Mouse (Mus musculus): ENCODE data around the gene Lyrm1. TPM values are rescaled to one million over a fixed set of nuclear protein-coding genes. Genes with fewer than 3 reads are reported as not detected.
A peak's percentile ranks its signal among the peaks of the same experiment; 100 is the strongest.

Gene Lyrm1
- 3.8 and 3.9 TPM in 2 replicates for polyA plus RNA-seq (2015; fragmentation: Nextera tagmentation; extraction: Ambion mirVana)

GRCm38 (mm10) chr7:119895639-119896512, at the start of gene Lyrm1, which contains the start of gene Dcun1d3:
Gene Lyrm1 (plus strand): TSS chr7:119895861.
Gene Dcun1d3 (minus strand): TSS chr7:119896298.
- DNase-seq = peak; percentile 94
- H3K4me2 ChIP-seq = peak within 1 kb of the TSS; percentile 95
- no peaks in the 10 kb centered on the region for H3K36me3 ChIP-seq
- H3K4me1 ChIP-seq (replicated peaks) = peaks cover 39% of the 10 kb centered on the region
- H3K27ac ChIP-seq = peak within 1 kb of the TSS; percentile 80
- H3K4me3 ChIP-seq (replicated peaks) = peak within 1 kb of the TSS; percentile 77
- peak; percentile 98 for ATAC-seq (ENCODE audit: low read depth)
- under 1% methylated on average over 63 of the region's 63 CpGs for WGBS (ENCODE audit: insufficient replicate concordance)
- H3K27me3 ChIP-seq = no peaks in the 10 kb centered on the region
- H3K9me3 ChIP-seq (replicated peaks) = no peaks in the 10 kb centered on the region
- peak within 1 kb of the TSS; percentile 80 for H3K9ac ChIP-seq

DNA sequence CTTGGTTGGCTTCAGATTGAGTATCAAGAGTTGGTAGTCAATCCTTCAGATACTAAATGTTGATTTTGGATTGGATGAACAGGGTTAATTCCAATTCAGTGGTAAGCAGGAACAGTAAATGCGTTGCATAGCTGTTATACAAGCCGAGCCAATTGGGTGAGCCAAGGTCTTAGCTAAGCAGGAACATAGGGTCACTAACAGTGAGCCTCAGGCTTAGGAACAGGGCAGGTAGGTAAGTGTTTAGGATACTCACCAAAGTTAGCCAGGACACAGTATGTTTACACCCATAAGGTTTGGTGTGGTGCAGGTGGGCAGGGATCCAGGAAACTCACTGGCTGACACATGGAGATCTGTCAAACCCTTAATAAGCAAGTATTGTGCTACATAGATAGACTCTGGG, 48.3 kb upstream of the Lyrm1 start:
- Histone ChIP-seq H3K4me2 (no peak overlapping the region), H3K9ac (no peak overlapping the region), H3K4me3 (replicated peaks) (no peak overlapping the region), H3K4me1 (replicated peaks) (0 out of 2 replicates have a peak, but pooled peaks cover 3% of the 10 kb centered on the region), H3K27me3 (no peaks in the 10 kb centered on the region), H3K27ac (no peak overlapping the region), H3K36me3 (peaks cover 21% of the 10 kb centered on the region), H3K9me3 (replicated peaks) (no peaks in the 10 kb centered on the region)
- WGBS (ENCODE audit: insufficient replicate concordance) = 73% methylated on average over 2 of the region's 2 CpGs
- DNase-seq (no peak), ATAC-seq (ENCODE audit: low read depth) (no peak)

GRCm38 (mm10) chr7:119849096-119849495, 46.6 kb upstream of the Lyrm1 start:
- DNase-seq = peak; percentile 6

DNA sequence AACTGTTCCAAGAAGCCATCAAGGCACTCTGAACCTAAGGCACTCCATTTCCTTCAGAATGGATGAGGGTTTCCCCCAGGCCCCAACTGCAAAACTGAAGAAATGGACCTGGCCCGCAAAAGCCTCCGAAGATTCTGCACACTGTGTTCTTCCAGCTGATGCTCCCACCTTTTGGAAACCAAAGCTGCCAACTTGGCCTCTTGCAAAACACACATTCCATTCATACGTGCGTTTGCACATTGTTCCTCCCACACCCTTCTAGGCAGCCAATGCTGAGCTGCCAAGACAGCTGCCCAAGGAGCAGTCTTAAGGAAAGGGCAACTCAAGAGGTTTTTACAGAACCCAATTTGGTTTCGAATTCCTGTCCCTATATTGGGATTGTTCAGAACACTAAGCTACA, 44.9 kb upstream of the Lyrm1 start:
- H3K9me3 ChIP-seq (replicated peaks) = no peaks in the 10 kb centered on the region
- no peak for DNase-seq
- WGBS (ENCODE audit: insufficient replicate concordance) = 76% methylated on average over 5 of the region's 5 CpGs
- no peak for ATAC-seq (ENCODE audit: low read depth)
- H3K27me3 ChIP-seq = no peaks in the 10 kb centered on the region
- peaks cover 12% of the 10 kb centered on the region for H3K4me1 ChIP-seq (replicated peaks)
- no peak overlapping the region for H3K9ac ChIP-seq
- H3K4me3 ChIP-seq (replicated peaks) = no peak overlapping the region
- H3K36me3 ChIP-seq = peaks cover 20% of the 10 kb centered on the region; the same call in 1 of the 2 replicates
- no peak overlapping the region for H3K27ac ChIP-seq
- no peak overlapping the region for H3K4me2 ChIP-seq

More at GRCm38 (mm10) chr7:119849096-119849495, 46.6 kb upstream of the Lyrm1 start:
- Histone ChIP-seq H3K4me1 (replicated peaks) (peaks cover 4% of the 10 kb centered on the region; the same call in 1 of the 2 replicates), H3K9me3 (replicated peaks) (no peaks in the 10 kb centered on the region), H3K27me3 (no peaks in the 10 kb centered on the region), H3K9ac (no peak overlapping the region), H3K36me3 (peaks cover 23% of the 10 kb centered on the region), H3K4me3 (replicated peaks) (no peak overlapping the region), H3K4me2 (no peak overlapping the region), H3K27ac (no peak overlapping the region)
- ATAC-seq (ENCODE audit: low read depth) = no peak
- 14% methylated on average over 1 of the region's 1 CpGs for WGBS (ENCODE audit: insufficient replicate concordance)

DNA sequence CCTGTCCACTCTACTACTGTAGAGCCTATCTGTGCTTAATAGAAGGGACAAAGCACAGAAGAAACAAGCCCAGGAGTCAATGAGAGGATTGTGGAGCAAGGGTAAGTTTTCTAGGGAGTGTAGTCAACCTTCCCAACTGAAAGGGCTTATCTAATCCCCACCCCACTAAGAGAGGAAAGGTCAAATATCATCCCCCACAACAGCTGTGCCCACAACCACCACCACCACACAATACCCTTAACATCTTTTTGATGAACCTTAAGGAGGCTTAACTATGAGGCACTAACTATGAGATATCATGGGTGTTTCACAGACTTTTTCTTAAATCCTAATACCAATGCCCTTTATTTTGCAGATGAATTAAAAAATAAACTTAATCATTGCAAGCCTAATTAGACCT, 43.2 kb upstream of the Lyrm1 start:
- DNase-seq = no peak
- H3K4me1 ChIP-seq (replicated peaks) = peaks cover 12% of the 10 kb centered on the region
- H3K9ac ChIP-seq = no peak overlapping the region
- no peaks in the 10 kb centered on the region for H3K9me3 ChIP-seq (replicated peaks)
- H3K27me3 ChIP-seq = no peaks in the 10 kb centered on the region
- H3K27ac ChIP-seq = no peak overlapping the region
- no peak overlapping the region for H3K4me3 ChIP-seq (replicated peaks)
- no peak for ATAC-seq (ENCODE audit: low read depth)
- H3K4me2 ChIP-seq = no peak overlapping the region
- peaks cover 23% of the 10 kb centered on the region; the same call in 1 of the 2 replicates for H3K36me3 ChIP-seq

- Histone ChIP-seq H3K9me3 (replicated peaks) (no peaks in the 10 kb centered on the region), H3K4me3 (replicated peaks) (no peak overlapping the region), H3K27ac (no peak overlapping the region), H3K4me1 (replicated peaks) (peaks cover 12% of the 10 kb centered on the region), H3K27me3 (no peaks in the 10 kb centered on the region), H3K4me2 (no peak overlapping the region), H3K36me3 (peaks cover 25% of the 10 kb centered on the region; the same call in 1 of the 2 replicates), H3K9ac (no peak overlapping the region)
- 76% methylated on average over 1 of the region's 1 CpGs for WGBS (ENCODE audit: insufficient replicate concordance)
- DNase-seq = no peak
- no peak for ATAC-seq (ENCODE audit: low read depth)
Observed at GRCm38 (mm10) chr7:119853186-119853585, 42.5 kb upstream of the Lyrm1 start.

DNA sequence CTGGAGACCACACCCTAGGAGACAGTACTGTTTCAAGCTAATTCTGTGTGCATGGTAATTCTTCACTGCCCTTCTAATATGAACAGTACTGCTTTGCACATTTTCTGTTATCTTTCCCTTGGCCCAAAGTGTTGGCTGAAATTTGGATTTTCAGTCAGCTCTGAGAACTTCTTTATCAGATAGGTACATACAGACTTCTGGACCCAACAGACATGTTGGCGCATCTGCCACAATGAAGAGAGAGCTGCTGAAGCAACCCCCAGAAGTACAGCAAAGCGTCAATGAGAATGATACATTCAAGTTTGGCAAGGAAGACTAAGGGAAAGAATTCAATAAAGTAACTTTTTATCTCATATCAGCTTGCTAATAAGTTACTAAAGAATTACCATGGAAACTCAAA, 41.3 kb upstream of the Lyrm1 start:
- DNase-seq (no peak), ATAC-seq (ENCODE audit: low read depth) (0 out of 2 replicates have a peak, but pooled peaks have one; percentile 34)
- Histone ChIP-seq H3K36me3 (peaks cover 26% of the 10 kb centered on the region; the same call in 1 of the 2 replicates), H3K27me3 (no peaks in the 10 kb centered on the region), H3K4me2 (no peak overlapping the region), H3K27ac (no peak overlapping the region), H3K4me3 (replicated peaks) (no peak overlapping the region), H3K9me3 (replicated peaks) (no peaks in the 10 kb centered on the region), H3K9ac (no peak overlapping the region), H3K4me1 (replicated peaks) (peaks cover 12% of the 10 kb centered on the region)
- 71% methylated on average over 2 of the region's 2 CpGs for WGBS (ENCODE audit: insufficient replicate concordance)

GRCm38 (mm10) chr7:119855031-119855430, 40.6 kb upstream of the Lyrm1 start:
- Histone ChIP-seq H3K4me3 (replicated peaks) (no peak overlapping the region), H3K27me3 (no peaks in the 10 kb centered on the region), H3K9me3 (replicated peaks) (no peaks in the 10 kb centered on the region), H3K27ac (no peak overlapping the region), H3K4me2 (no peak overlapping the region), H3K4me1 (replicated peaks) (peaks cover 12% of the 10 kb centered on the region), H3K9ac (no peak overlapping the region), H3K36me3 (peaks cover 24% of the 10 kb centered on the region; the same call in 1 of the 2 replicates)
- ATAC-seq (ENCODE audit: low read depth) (no peak), DNase-seq (no peak)

GRCm38 (mm10) chr7:119859476-119859875, 36.2 kb upstream of the Lyrm1 start:
- no peaks in the 10 kb centered on the region for H3K9me3 ChIP-seq (replicated peaks)
- H3K27me3 ChIP-seq = no peaks in the 10 kb centered on the region
- H3K36me3 ChIP-seq = peaks cover 8% of the 10 kb centered on the region; the same call in 1 of the 2 replicates
- no peak for DNase-seq
- no peak for ATAC-seq (ENCODE audit: low read depth)
- peaks cover 39% of the 10 kb centered on the region for H3K4me1 ChIP-seq (replicated peaks)
- no peak overlapping the region for H3K9ac ChIP-seq
- H3K27ac ChIP-seq = no peak overlapping the region
- no peak overlapping the region for H3K4me3 ChIP-seq (replicated peaks)
- 70% methylated on average over 6 of the region's 6 CpGs for WGBS (ENCODE audit: insufficient replicate concordance)
- H3K4me2 ChIP-seq = no peak overlapping the region

- Histone ChIP-seq H3K27me3 (no peaks in the 10 kb centered on the region), H3K9ac (no peak overlapping the region), H3K27ac (no peak overlapping the region), H3K9me3 (replicated peaks) (no peaks in the 10 kb centered on the region), H3K36me3 (peaks cover 8% of the 10 kb centered on the region; the same call in 1 of the 2 replicates), H3K4me1 (replicated peaks) (peaks cover 39% of the 10 kb centered on the region), H3K4me3 (replicated peaks) (no peak overlapping the region), H3K4me2 (no peak overlapping the region)
- ATAC-seq (ENCODE audit: low read depth) (no peak), DNase-seq (no peak)
- 71% methylated on average over 3 of the region's 3 CpGs for WGBS (ENCODE audit: insufficient replicate concordance)
Observed at GRCm38 (mm10) chr7:119860116-119860515, 35.5 kb upstream of the Lyrm1 start.

DNA sequence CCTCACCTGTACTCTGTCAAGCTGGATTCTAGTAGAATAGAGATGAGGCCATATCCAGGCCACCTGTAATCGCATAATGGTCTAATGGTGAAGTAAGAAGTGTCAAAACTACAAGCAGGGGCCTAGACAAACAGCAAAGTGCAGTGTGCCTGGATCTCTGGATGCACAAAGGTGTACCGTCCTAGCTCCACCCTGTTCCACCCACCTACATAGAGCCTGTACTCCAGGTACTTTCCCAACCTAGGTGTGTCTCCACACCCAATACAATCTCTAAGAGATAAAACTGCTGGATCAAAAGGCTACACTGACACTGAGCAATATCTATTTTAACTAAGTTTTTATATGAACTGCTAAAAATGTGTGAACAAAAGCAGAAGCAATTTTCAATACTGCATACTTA, 35.1 kb upstream of the Lyrm1 start:
- Histone ChIP-seq H3K4me1 (replicated peaks) (peaks cover 42% of the 10 kb centered on the region), H3K4me3 (replicated peaks) (no peak overlapping the region), H3K27ac (no peak overlapping the region), H3K9ac (no peak overlapping the region), H3K36me3 (peaks cover 8% of the 10 kb centered on the region; the same call in 1 of the 2 replicates), H3K4me2 (no peak overlapping the region), H3K9me3 (replicated peaks) (no peaks in the 10 kb centered on the region), H3K27me3 (no peaks in the 10 kb centered on the region)
- ATAC-seq (ENCODE audit: low read depth) = no peak
- DNase-seq = no peak
- 75% methylated on average over 2 of the region's 2 CpGs for WGBS (ENCODE audit: insufficient replicate concordance)

DNA sequence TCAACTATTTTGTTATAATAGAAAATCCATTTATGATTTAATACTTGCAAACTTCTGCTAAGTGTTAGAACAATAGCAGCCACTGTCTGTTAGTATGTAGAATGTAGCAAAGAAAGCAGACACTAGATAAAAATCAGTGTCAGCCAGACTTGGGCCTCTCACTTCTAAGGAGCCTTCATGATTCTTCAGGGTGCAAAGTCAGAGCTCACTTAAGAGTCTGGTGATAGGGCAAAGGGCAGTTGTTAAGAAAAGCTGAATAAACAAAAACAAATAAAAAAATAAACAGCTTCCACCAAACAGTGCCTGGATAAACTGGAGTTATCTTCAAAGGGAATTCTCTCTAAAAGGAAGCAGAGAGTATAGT, 34.7 kb upstream of the Lyrm1 start:
- H3K36me3 ChIP-seq = peaks cover 8% of the 10 kb centered on the region; the same call in 1 of the 2 replicates
- H3K4me3 ChIP-seq (replicated peaks) = no peak overlapping the region
- no peak overlapping the region for H3K9ac ChIP-seq
- no peak for ATAC-seq (ENCODE audit: low read depth)
- H3K9me3 ChIP-seq (replicated peaks) = no peaks in the 10 kb centered on the region
- no peak for DNase-seq
- peaks cover 44% of the 10 kb centered on the region for H3K4me1 ChIP-seq (replicated peaks)
- no peak overlapping the region for H3K4me2 ChIP-seq
- H3K27ac ChIP-seq = no peak overlapping the region
- no peaks in the 10 kb centered on the region for H3K27me3 ChIP-seq

All from liver, embryonic 13.5 days (tissue).